Mouse (Mus musculus): Measurements from ENCODE around the gene Atox1. TPM values are rescaled to one million over a fixed set of nuclear protein-coding genes. Genes with fewer than 3 reads are reported as not detected.

Gene Atox1
- polyA plus RNA-seq, 1 experiment: not detected

- peaks cover 10% of the 10 kb centered on the region; the same call in 1 of the 2 replicates for H3K4me1 ChIP-seq (ENCODE audit: control insufficient read depth, insufficient read depth, low read length)
- WGBS: 29% methylated on average over 8 of the region's 8 CpGs
- no peak overlapping the region for H3K27ac ChIP-seq (ENCODE audit: insufficient read depth, low read depth, low read length)
- H3K4me3 ChIP-seq (ENCODE audit: insufficient read depth, low read depth, low read length): peak overlapping the region; percentile 28
- TF ChIP-seq CTCF (IDR thresholded peaks at IDR 0.05; ENCODE audit: insufficient read depth, low read depth, low read length) (no peak), POLR2A (IDR thresholded peaks at IDR 0.05; ENCODE audit: insufficient read depth, low read depth, low read length) (no peak)
Observed at GRCm38 (mm10) chr11:55470761-55471160, 9.7 kb upstream of the Atox1 start.

GRCm38 (mm10) chr11:55469923-55470691 lies 9.1 kb upstream of the Atox1 start:
- TF ChIP-seq POLR2A (IDR thresholded peaks at IDR 0.05; ENCODE audit: insufficient read depth, low read depth, low read length) (no peak), CTCF (IDR thresholded peaks at IDR 0.05; ENCODE audit: insufficient read depth, low read depth, low read length) (no peak; the same call in 1 of the 2 replicates)
- under 1% methylated on average over 46 of the region's 46 CpGs for WGBS
- H3K4me1 ChIP-seq (ENCODE audit: control insufficient read depth, insufficient read depth, low read length): peaks cover 10% of the 10 kb centered on the region; the same call in 1 of the 2 replicates
- peak overlapping the region; percentile 68 for H3K4me3 ChIP-seq (ENCODE audit: insufficient read depth, low read depth, low read length)
- H3K27ac ChIP-seq (ENCODE audit: insufficient read depth, low read depth, low read length): peak overlapping the region; percentile 74

- TF ChIP-seq POLR2A (IDR thresholded peaks at IDR 0.05; ENCODE audit: insufficient read depth, low read depth, low read length) (peak; percentile 98), CTCF (IDR thresholded peaks at IDR 0.05; ENCODE audit: insufficient read depth, low read depth, low read length) (no peak)
- Histone ChIP-seq H3K27ac (ENCODE audit: insufficient read depth, low read depth, low read length) (peak within 1 kb of the TSS; percentile 89), H3K4me3 (ENCODE audit: insufficient read depth, low read depth, low read length) (peak within 1 kb of the TSS; percentile 68), H3K4me1 (ENCODE audit: control insufficient read depth, insufficient read depth, low read length) (peaks cover 10% of the 10 kb centered on the region; the same call in 1 of the 2 replicates)
- WGBS: 1% methylated on average over 57 of the region's 57 CpGs
Observed at GRCm38 (mm10) chr11:55469048-55469843, 8.2 kb upstream of the Atox1 start, which contains the start of gene G3bp1. Gene G3bp1, plus strand, starts transcription at chr11:55469685.

- Histone ChIP-seq H3K4me1 (ENCODE audit: control insufficient read depth, insufficient read depth, low read length) (peaks cover 10% of the 10 kb centered on the region; the same call in 1 of the 2 replicates), H3K4me3 (ENCODE audit: insufficient read depth, low read depth, low read length) (peak overlapping the region; percentile 48), H3K27ac (ENCODE audit: insufficient read depth, low read depth, low read length) (peak overlapping the region; percentile 89)
- TF ChIP-seq CTCF (IDR thresholded peaks at IDR 0.05; ENCODE audit: insufficient read depth, low read depth, low read length) (no peak), POLR2A (IDR thresholded peaks at IDR 0.05; ENCODE audit: insufficient read depth, low read depth, low read length) (no peak)
- WGBS: 3% methylated on average over 17 of the region's 17 CpGs
Observed at GRCm38 (mm10) chr11:55468611-55469047, 7.6 kb upstream of the Atox1 start.

GRCm38 (mm10) chr11:55468012-55468411 lies 7.0 kb upstream of the Atox1 start:
- H3K27ac ChIP-seq (ENCODE audit: insufficient read depth, low read depth, low read length): peak overlapping the region; percentile 89; the same call in 1 of the 2 replicates
- 71% methylated on average over 10 of the region's 10 CpGs for WGBS

GRCm38 (mm10) chr11:55465177-55465576 lies 4.1 kb upstream of the Atox1 start:
- Histone ChIP-seq H3K4me1 (ENCODE audit: control insufficient read depth, insufficient read depth, low read length) (peaks cover 3% of the 10 kb centered on the region; the same call in 1 of the 2 replicates), H3K4me3 (ENCODE audit: insufficient read depth, low read depth, low read length) (no peak overlapping the region), H3K27ac (ENCODE audit: insufficient read depth, low read depth, low read length) (no peak overlapping the region)
- WGBS: 94% methylated on average over 3 of the region's 3 CpGs
- TF ChIP-seq POLR2A (IDR thresholded peaks at IDR 0.05; ENCODE audit: insufficient read depth, low read depth, low read length) (no peak), CTCF (IDR thresholded peaks at IDR 0.05; ENCODE audit: insufficient read depth, low read depth, low read length) (no peak)

More at GRCm38 (mm10) chr11:55468012-55468411, 7.0 kb upstream of the Atox1 start:
- Histone ChIP-seq H3K4me1 (ENCODE audit: control insufficient read depth, insufficient read depth, low read length) (peaks cover 8% of the 10 kb centered on the region; the same call in 1 of the 2 replicates), H3K4me3 (ENCODE audit: insufficient read depth, low read depth, low read length) (no peak overlapping the region)
- TF ChIP-seq POLR2A (IDR thresholded peaks at IDR 0.05; ENCODE audit: insufficient read depth, low read depth, low read length): no peak
- no peak for TF ChIP-seq CTCF (IDR thresholded peaks at IDR 0.05; ENCODE audit: insufficient read depth, low read depth, low read length)

- TF ChIP-seq CTCF (IDR thresholded peaks at IDR 0.05; ENCODE audit: insufficient read depth, low read depth, low read length): no peak
- TF ChIP-seq POLR2A (IDR thresholded peaks at IDR 0.05; ENCODE audit: insufficient read depth, low read depth, low read length): no peak
- 91% methylated on average over 10 of the region's 10 CpGs for WGBS
- H3K4me3 ChIP-seq (ENCODE audit: insufficient read depth, low read depth, low read length): no peak overlapping the region
- H3K27ac ChIP-seq (ENCODE audit: insufficient read depth, low read depth, low read length): no peak overlapping the region
- peaks cover 3% of the 10 kb centered on the region; the same call in 1 of the 2 replicates for H3K4me1 ChIP-seq (ENCODE audit: control insufficient read depth, insufficient read depth, low read length)
Observed at GRCm38 (mm10) chr11:55464707-55465106, 3.7 kb upstream of the Atox1 start.

- H3K27ac ChIP-seq (ENCODE audit: insufficient read depth, low read depth, low read length): no peak overlapping the region
- TF ChIP-seq CTCF (IDR thresholded peaks at IDR 0.05; ENCODE audit: insufficient read depth, low read depth, low read length) (no peak), POLR2A (IDR thresholded peaks at IDR 0.05; ENCODE audit: insufficient read depth, low read depth, low read length) (no peak)
- WGBS: 94% methylated on average over 9 of the region's 9 CpGs
Observed at GRCm38 (mm10) chr11:55462149-55462548, 1.1 kb upstream of the Atox1 start.

More at GRCm38 (mm10) chr11:55462149-55462548, 1.1 kb upstream of the Atox1 start:
- 0 out of 2 replicates have a peak, but pooled peaks cover 3% of the 10 kb centered on the region for H3K4me1 ChIP-seq (ENCODE audit: control insufficient read depth, insufficient read depth, low read length)
- H3K4me3 ChIP-seq (ENCODE audit: insufficient read depth, low read depth, low read length): no peak overlapping the region

Data from olfactory bulb, adult 2 months (tissue).